Mouse (Mus musculus) G1E (cell line): ENCODE measurements around the gene Kcns1.

Experiments used
- CTCF ChIP-seq: IDR thresholded peaks from 2 replicates; pipeline ENCODE4 v1.5.1; 2012; ENCODE audit warnings: low read depth, low read length, inconsistent platforms, mixed read lengths
- TAL1 ChIP-seq: conservative IDR thresholded peaks from 2 replicates; pipeline ENCODE4 v1.6.1; 2012; ENCODE audit warnings: low read depth, low read length, inconsistent platforms, mixed read lengths

DNA sequence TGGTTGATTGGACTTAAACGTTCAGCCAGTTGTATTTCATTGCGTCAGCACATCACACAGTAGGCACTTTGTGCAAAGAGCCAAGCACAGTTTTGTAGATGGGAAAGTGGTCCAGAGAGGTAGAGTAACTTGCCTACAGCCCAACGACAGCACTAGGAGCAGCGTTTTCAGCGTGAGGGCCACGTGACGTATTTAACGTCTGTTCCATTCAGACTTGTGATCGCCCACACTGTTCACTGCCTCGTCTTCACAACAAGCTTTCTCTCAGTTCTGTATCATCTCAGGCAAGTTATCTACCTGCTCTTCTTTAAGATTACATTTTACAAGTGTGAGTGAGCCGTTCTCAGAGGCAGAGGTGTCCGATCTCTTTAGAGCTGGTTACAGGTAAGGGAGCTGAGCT lies 24.4 kb downstream of the Kcns1 start:
- TF ChIP-seq CTCF (no peak), TAL1 (no peak)
